Mouse (Mus musculus) bone marrow macrophage, adult 2 months (primary cell): Measurements from ENCODE around the gene Slx4ip.

ENCODE experiments used
- CTCF ChIP-seq: IDR thresholded peaks from 2 replicates; pipeline ENCODE4 v1.5.1; 2012; ENCODE audit warnings: low read depth, mild to moderate bottlenecking, low read length, moderate library complexity
- POLR2A ChIP-seq: IDR thresholded peaks from 2 replicates; pipeline ENCODE4 v1.6.1; 2012; ENCODE audit warnings: mild to moderate bottlenecking, low read depth, low read length, borderline replicate concordance

GRCm38 (mm10) chr2:137098269-137099035 lies 207.4 kb downstream of the Slx4ip start:
- no peak for TF ChIP-seq CTCF
- no peak for TF ChIP-seq POLR2A
